ENCODE assay signal across 16 mouse cellular contexts in the genomic region with DNA sequence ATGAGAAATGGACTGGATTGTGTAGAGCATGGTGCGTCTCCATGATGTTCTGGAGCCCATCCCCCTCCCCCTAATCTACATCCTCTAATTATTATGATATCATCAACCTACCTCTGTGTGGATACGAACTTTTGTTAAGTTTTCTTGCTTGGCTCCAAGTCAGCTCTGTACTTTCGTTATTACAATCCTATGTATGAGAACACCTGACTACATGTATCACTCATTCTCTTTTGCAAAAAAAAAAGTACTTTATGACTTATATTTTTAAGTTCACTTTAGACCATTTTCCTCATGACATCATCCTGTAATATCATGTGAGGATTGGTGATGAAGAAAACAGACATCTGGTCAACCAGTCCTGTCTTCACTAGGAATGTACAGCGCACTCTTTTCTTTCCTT.
"Had no signal": no experiment of that assay in that cellular context is flagged by ENCODE, and none has a peak within 500 bp of the region (broad histone marks: within the 10 kb centered on the region; RNA-seq: fewer than 3 reads in every experiment).

No protein-coding gene starts in this region.

- H3K4me3 ChIP-seq: neural tube, embryonic 12.5 days; neural tube, embryonic 13.5 days; neural tube, embryonic 15.5 days; stomach, embryonic 15.5 days had no signal

- H3K9me3 ChIP-seq: neural tube, embryonic 12.5 days; neural tube, embryonic 13.5 days; neural tube, embryonic 15.5 days; stomach, embryonic 15.5 days had no signal

- H3K9ac ChIP-seq: neural tube, embryonic 12.5 days; neural tube, embryonic 13.5 days; neural tube, embryonic 15.5 days; stomach, embryonic 15.5 days had no signal

- H3K4me2 ChIP-seq: neural tube, embryonic 12.5 days; neural tube, embryonic 15.5 days; stomach, embryonic 15.5 days had no signal

- DNase-seq: retina, postnatal 1 day; right cerebral cortex, postnatal 14 days; right cerebral cortex, postnatal 25 days; right cerebral cortex, postnatal 4 days; spleen, adult 18-20 months; thymus, adult 18-20 months; thymus, adult 2 months; thymus, postnatal 14 days; thymus, postnatal 25 days; thymus, postnatal 36 days; thymus, postnatal 4 days had no signal

- H3K27me3 ChIP-seq: neural tube, embryonic 12.5 days; neural tube, embryonic 15.5 days; stomach, embryonic 15.5 days had no signal

- H3K36me3 ChIP-seq: neural tube, embryonic 12.5 days; neural tube, embryonic 13.5 days; neural tube, embryonic 15.5 days; stomach, embryonic 15.5 days had no signal

- H3K27ac ChIP-seq: neural tube, embryonic 15.5 days; stomach, postnatal 0 days had no signal
